In the genomic region with DNA sequence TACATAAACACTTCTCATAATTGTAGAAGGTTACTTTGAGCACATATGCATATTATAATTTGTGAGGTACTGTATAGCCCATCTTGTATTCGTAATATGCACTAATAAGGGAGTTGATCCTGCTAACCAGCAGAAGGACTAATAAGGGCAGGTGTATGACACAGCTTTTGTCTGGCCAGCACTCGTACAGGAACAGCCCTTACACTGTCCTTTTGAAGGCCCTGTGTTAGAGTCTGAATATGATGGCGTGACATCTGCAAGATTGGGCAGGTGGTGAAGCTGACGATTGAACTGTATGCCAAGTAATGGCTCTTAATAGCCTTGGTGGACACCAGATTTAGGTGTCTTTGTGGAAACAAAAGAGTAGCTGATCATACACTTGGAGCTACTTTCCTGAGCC, we compare ENCODE assay signal across 15 mouse cellular contexts.
"Had no signal": no experiment of that assay in that cellular context is flagged by ENCODE, and none has a peak within 500 bp of the region (broad histone marks: within the 10 kb centered on the region; RNA-seq: fewer than 3 reads in every experiment).

No protein-coding gene starts in this region.

- H3K36me3 ChIP-seq: limb, embryonic 10.5 days; liver, embryonic 15.5 days; neural tube, embryonic 15.5 days had no signal

- H3K9me3 ChIP-seq: limb, embryonic 10.5 days; liver, embryonic 15.5 days; neural tube, embryonic 15.5 days had no signal

- H3K27ac ChIP-seq: left cerebral cortex, adult 2 months; limb, embryonic 10.5 days; liver, embryonic 15.5 days; neural tube, embryonic 15.5 days had no signal

- H3K27me3 ChIP-seq: liver, embryonic 15.5 days; neural tube, embryonic 15.5 days had no signal

- H3K4me3 ChIP-seq: left cerebral cortex, adult 2 months; limb, embryonic 10.5 days; liver, embryonic 15.5 days; myocyte; neural tube, embryonic 15.5 days had no signal

- H3K4me1 ChIP-seq: liver, embryonic 15.5 days; neural tube, embryonic 15.5 days had no signal

- DNase-seq: kidney, adult 18-20 months; kidney, postnatal 10 days; kidney, postnatal 4 days; lung, adult 2 months; lung, postnatal 10 days; lung, postnatal 4 days; right cerebral cortex, adult 18-20 months; right cerebral cortex, postnatal 25 days; thymus, postnatal 36 days had no signal

- H3K9ac ChIP-seq: liver, embryonic 15.5 days; neural tube, embryonic 15.5 days had no signal

- H3K4me2 ChIP-seq: liver, embryonic 11.5 days; liver, embryonic 15.5 days; neural tube, embryonic 15.5 days had no signal
